Mouse (Mus musculus): ENCODE data around the gene Mrps36.

GRCm38 (mm10) chr13:100755329-100755728, 10.9 kb upstream of the Mrps36 start:
- no peak for TF ChIP-seq CTCF (IDR thresholded peaks at IDR 0.05; ENCODE audit: low read depth, low read length)
- TF ChIP-seq GATA1 (IDR thresholded peaks at IDR 0.05; ENCODE audit: borderline replicate concordance, low read length) = no peak
